In genomic region chr5:73359752-73360141, GRCm38 (mm10) we compare ENCODE assay signal across 8 mouse cellular contexts. TPM values are rescaled to one million over a fixed set of nuclear protein-coding genes. Genes with fewer than 3 reads are reported as not detected.
DNase-seq lines count a peak whose midpoint lies in the region; ATAC-seq and TF ChIP-seq lines count a peak whose summit lies in the region.

No protein-coding gene starts in this region.

- H3K4me1 ChIP-seq in embryonic facial prominence, embryonic 14.5 days (ENCODE audit: control insufficient read depth, insufficient read depth, low read length) = peaks cover 9% of the 10 kb centered on the region; the same call in 1 of the 2 replicates

- intact Hi-C loops in left cerebral cortex, adult 2 months (cut with DNase I) = loop anchor here (1.0 kb wide), 2 partner anchors 15 to 19 kb away; no protein-coding TSS in a partner anchor

- no peak overlapping the region for H3K9ac ChIP-seq in embryonic facial prominence, embryonic 14.5 days (ENCODE audit: low read depth, low read length)

- H3K9me3 ChIP-seq in embryonic facial prominence, embryonic 14.5 days (ENCODE audit: control insufficient read depth, low read length) = no peaks in the 10 kb centered on the region

- no peak overlapping the region for H3K4me3 ChIP-seq in left cerebral cortex, adult 2 months
- 0 out of 2 replicates have a peak overlapping the region, but pooled peaks have one; percentile 7 for H3K4me3 ChIP-seq in embryonic facial prominence, embryonic 14.5 days (ENCODE audit: low read depth, low read length)

- peak; percentile 54 to 70 for DNase-seq in left cerebral cortex, adult 2 months (ENCODE audit: extremely low spot score in 1 of 2, low spot score in 2 of 2)
- DNase-seq in left cerebral cortex, adult 11 months (ENCODE audit: low spot score) = no peak
- DNase-seq in embryonic facial prominence, embryonic 14.5 days (ENCODE audit: low spot score) = no peak
- DNase-seq in layer of hippocampus, adult 9-11 months = peak; percentile 80
- peak; percentile 75 to 80 for DNase-seq in right cerebral cortex, adult 2 months (ENCODE audit: low spot score in 2 of 2)
- no peak for DNase-seq in adrenal gland, postnatal 25 days
- no peak for DNase-seq in gastrocnemius, postnatal 25 days
- DNase-seq in spleen, postnatal 14 days (ENCODE audit: low spot score in 2 of 2) = no peak

- TF ChIP-seq CTCF in left cerebral cortex, adult 2 months (IDR thresholded peaks at IDR 0.05) = no peak

- peak overlapping the region; percentile 88 for H3K27ac ChIP-seq in left cerebral cortex, adult 2 months
- no peak overlapping the region for H3K27ac ChIP-seq in embryonic facial prominence, embryonic 14.5 days (replicated peaks; ENCODE audit: low read depth, low read length)

- WGBS in embryonic facial prominence, embryonic 14.5 days = 30% methylated on average over 12 of the region's 12 CpGs

- no peak for ATAC-seq in embryonic facial prominence, embryonic 14.5 days (ENCODE audit: low read depth)

- H3K27me3 ChIP-seq in embryonic facial prominence, embryonic 14.5 days (replicated peaks; ENCODE audit: control insufficient read depth, insufficient read depth, low read length) = no peaks in the 10 kb centered on the region

- no peaks in the 10 kb centered on the region for H3K36me3 ChIP-seq in embryonic facial prominence, embryonic 14.5 days (ENCODE audit: control insufficient read depth, insufficient read depth, low read length)

- peak overlapping the region; percentile 37 for H3K4me2 ChIP-seq in embryonic facial prominence, embryonic 14.5 days (ENCODE audit: low read depth, low read length)

RNA-seq across cellular contexts. Expression of gene Ociad2, which starts 18.9 kb away (rescaled TPM):
- 100 to 1,000 TPM; 114 to 137 TPM for total RNA-seq in left cerebral cortex, adult 2 months (2021)
- polyA plus RNA-seq in embryonic facial prominence, embryonic 14.5 days (2014; fragmentation: Nextera tagmentation; extraction: Ambion mirVana) = 10.7 and 11.2 TPM in 2 replicates
- 17.4 and 24.9 TPM in 2 replicates for total RNA-seq in adrenal gland, postnatal 25 days (2021)
- total RNA-seq in gastrocnemius, postnatal 25 days (2021) = 10 to 100 TPM; 27.1 to 29.5 TPM

RNA-seq across cellular contexts. Expression of gene Cwh43, which starts 46.1 kb away (rescaled TPM):
- 1 to 10 TPM; 1.6 to 1.9 TPM for total RNA-seq in left cerebral cortex, adult 2 months (2021)
- 0.90 and 1.9 TPM in 2 replicates for polyA plus RNA-seq in embryonic facial prominence, embryonic 14.5 days (2014; fragmentation: Nextera tagmentation; extraction: Ambion mirVana)
- 0.12 TPM in 1 of 2 replicates, not detected in the other for total RNA-seq in adrenal gland, postnatal 25 days (2021)
- not detected for total RNA-seq in gastrocnemius, postnatal 25 days (2021)

Comparison
In these comparisons a context has a peak if more than half of its experiments do, and no peak if none do; other contexts are left out.
1. DNase-seq: peak in left cerebral cortex, adult 2 months (2 of 2), layer of hippocampus, adult 9-11 months (single experiment) and right cerebral cortex, adult 2 months (2 of 2); none in left cerebral cortex, adult 11 months (single experiment), embryonic facial prominence, embryonic 14.5 days (single experiment), adrenal gland, postnatal 25 days (single experiment), gastrocnemius, postnatal 25 days (single experiment) and spleen, postnatal 14 days (0 of 2).